Mouse (Mus musculus) spleen, embryonic (tissue): ENCODE data around the gene Cnot10.

Source experiments
- CTCF ChIA-PET: fragments of 350-600 bp; sonication (Branson Sonifier 250); formaldehyde crosslinking; loops from one replicate; lab custom pipeline; 2022; lab: Charles Lee

The Cnot10 gene

DNA sequence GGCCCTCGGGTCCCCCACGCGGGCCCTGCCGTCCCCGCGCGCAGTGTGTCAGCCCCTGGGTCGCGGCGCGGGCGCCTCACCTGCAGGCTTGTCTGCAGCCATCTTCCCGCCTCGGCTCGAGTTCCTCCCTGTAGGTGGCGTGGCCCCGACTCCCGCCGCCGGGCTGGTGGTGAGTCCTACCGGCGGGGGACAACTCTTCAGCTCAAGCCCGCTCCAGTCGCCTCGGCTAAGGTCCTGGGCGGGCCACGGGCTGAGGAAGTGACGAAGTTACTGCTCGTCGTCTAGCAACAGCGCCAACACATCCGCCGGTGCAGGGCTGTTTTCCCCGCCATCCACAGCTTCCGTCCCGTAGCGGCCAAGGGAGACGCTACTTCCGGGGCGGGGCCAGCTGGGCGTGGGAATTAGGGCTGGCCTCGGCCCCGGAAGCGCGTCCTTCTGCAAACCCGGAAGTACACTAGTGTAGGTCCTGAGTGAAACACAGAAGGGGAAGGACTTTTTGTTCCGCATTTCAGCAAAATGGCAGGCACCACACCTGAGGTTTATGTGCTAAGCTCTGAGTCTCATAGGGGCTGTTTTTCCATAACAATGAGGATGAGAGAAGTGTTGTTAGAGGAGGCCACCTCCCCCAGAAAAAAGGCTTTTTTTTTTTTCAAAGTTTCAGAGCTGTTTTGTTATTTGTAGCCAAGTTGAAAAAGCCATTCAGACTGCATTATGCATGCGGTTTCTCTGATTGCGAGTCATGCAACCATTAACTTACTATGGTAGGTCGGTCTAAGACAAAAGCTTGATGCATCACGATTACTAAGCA lies at the start of gene Cnot10:
Gene Cnot10, minus strand, starts transcription at position 346 of the 808 bp plus-strand sequence.
- CTCF ChIA-PET = no interaction called here

DNA sequence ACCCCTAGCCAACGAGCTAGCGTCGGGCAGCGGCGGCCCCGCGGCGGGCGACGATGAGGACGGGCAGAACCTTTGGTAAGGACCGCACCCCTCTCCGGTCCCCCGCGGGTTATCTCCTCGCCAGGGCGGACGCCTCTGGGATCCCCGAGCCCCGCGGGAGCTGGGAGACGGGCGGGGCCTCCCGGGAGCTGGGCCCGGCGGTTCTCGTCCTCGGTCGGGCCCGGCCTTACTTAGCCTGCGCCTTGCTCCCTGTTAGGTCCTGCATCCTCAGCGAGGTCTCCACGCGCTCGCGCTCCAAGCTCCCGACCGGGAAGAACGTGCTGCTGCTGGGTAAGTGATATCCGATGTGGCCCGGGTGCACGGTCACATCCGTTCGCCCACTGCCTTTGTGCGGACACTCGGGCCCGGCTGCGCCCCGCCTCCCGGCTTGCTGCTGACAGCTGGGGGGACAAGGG lies 49.0 kb upstream of the Cnot10 start:
- CTCF ChIA-PET = interaction anchor here (0.6 kb wide), 1 partner anchor 219 kb away, joined by 12 read pairs; no protein-coding TSS in a partner anchor

DNA sequence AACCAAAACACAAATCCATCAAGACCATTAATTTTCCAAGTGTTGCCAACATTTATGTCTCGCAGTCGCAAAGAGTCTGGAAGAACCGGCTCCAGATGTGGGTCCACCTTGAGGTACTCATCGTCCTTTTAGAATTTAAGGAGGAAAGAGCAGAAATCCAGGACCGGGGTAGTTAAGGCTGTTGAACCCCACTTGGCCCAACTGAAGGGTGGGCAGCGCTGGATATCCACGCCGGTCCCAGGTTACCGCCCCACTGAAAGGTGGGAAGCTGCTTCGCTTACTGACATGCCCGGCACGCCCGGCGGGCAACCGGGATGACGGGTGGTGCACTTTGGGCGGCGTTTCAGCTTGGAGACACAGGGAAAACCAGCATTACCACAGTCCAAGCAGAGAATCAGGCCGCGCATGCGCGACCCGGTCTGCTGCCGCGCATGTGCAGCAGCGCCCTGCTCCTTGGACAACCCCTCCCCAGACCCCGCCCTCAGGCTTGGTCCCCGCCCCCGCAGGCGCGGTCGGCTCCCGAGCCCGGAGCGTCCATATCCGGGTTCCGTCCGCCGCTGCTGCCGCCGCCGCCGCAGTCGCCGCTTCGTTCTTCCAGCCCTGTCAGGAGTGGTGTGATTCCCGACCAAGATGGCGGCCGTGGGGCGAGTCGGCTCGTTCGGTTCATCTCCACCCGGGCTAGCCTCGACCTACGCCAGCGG lies 48.4 kb upstream of the Cnot10 start, which contains the start of gene Dync1li1:
Gene Dync1li1, plus strand, starts transcription at position 539 of the 701 bp plus-strand sequence.
- CTCF ChIA-PET = no interaction called here

DNA sequence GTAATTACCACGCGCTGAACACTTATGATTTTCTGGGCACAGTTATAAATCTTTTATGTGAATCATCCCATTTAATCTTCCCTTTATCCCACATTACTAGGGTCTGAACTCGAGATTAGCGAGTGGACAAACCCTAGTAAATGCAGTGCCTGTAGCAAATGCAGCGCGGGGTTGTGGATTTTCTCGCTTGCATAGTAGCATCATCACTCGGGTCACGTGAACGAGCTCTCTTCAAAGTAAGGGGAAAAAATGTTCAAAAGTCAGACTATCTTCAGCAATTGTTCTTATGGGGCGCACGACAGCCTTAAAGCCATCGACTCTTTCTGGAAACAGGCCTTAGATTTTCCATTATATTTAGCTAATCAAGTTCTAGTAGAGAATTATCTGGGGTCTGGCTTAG lies 47.7 kb upstream of the Cnot10 start:
- CTCF ChIA-PET = no interaction called here

DNA sequence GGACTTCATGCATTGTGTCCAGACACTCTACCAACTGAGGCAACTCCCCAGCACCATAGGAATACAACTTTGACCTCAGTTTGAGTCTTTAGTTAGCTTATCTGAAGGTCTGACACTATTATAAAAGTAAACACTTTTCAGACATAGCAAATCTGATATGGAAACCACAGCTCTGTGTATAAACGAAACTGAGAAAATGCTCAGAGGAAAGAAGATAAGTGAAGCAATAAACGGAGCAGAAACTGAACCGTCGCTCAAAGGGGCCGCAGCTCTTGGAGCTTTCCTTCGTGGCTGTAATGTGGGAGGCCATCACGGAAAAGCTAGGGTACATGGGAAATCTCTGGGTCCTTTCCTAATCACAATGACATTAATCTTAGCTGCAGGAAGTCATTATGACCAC lies 46.3 kb upstream of the Cnot10 start:
- CTCF ChIA-PET = interaction anchor here (0.6 kb wide), 1 partner anchor 32 kb away, joined by 8 read pairs; no protein-coding TSS in a partner anchor

DNA sequence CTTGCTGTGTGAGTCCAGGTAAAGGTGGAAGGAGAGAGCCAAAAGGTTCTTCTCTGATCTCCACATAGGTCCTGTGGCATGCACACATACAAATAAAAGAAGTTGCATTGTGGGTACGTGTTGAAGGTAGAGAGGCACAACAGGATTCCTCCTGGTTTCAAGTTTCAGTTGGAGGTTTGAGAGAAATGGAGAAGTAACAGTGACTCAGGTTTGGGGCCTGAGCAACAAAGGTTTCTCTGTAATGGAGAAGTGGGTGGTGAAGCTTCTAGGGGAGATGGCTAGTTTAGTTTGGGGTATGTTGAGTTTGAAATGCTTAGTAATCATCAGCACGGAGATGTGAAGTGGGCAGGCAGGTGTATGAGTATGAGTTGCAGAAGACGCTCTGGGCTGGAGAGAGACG lies 42.2 kb upstream of the Cnot10 start:
- CTCF ChIA-PET = no interaction called here

DNA sequence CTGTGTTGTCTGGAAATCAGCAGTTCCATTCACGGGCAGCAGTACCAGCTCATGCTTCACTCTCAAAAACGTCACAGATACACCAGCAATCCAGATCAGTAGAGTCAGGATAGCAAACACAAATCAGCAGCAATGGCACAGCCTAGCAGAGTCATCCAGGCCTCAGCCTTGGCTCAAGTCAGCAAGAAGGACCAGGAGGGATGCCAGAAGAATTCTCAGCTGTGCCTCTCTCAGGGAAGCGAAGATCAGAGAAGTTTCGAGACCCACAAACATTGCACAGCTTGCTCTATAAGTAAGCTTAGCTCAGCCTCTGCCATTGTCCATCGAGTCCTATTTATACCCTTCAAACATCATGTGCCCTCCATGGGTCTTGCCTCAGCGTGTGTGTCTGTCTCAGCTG lies 40.5 kb upstream of the Cnot10 start:
- CTCF ChIA-PET = interaction anchor here (0.6 kb wide), 1 partner anchor 283 kb away, joined by 4 read pairs; no protein-coding TSS in a partner anchor

DNA sequence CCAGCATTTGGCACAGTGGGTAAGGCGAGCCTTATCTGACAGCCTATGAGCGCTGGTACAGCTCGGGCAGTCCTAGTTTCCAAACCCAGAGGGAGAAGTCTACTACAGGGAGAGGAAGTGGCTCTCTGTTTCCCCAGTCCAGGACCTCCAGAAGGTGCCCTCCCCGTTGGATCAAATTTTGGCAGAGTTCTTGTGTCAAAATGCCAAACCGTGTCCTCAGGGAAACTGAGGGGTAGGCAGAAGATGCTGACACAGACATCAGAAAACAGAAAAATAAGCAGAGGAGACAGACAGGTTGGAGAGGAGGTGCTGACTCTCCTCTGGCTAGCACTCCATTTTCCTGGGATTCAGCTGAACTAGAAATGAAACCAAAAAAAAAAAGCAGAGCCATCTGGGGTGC lies 40.0 kb upstream of the Cnot10 start:
- CTCF ChIA-PET = interaction anchor here (0.6 kb wide), 1 partner anchor 283 kb away, joined by 4 read pairs; no protein-coding TSS in a partner anchor

DNA sequence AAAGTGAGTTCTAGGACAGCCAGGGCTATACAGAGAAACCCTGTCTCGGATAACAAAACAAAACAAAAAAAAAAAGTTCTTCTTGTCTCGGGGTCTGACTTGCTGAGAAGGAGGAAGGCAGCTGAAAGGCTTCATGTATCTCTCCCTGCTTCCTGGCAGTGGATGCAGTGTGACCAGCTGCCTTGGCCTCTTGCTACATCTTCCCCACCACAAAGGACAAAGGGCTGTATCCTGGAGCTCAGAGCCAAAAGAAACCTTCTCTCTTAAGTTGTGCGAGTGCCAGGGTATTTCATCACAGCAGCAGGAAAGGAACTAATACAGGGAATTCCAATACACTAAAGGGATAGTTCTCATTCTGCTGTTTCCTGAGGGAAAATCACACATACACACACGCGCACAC lies 38.6 kb upstream of the Cnot10 start:
- CTCF ChIA-PET = no interaction called here

DNA sequence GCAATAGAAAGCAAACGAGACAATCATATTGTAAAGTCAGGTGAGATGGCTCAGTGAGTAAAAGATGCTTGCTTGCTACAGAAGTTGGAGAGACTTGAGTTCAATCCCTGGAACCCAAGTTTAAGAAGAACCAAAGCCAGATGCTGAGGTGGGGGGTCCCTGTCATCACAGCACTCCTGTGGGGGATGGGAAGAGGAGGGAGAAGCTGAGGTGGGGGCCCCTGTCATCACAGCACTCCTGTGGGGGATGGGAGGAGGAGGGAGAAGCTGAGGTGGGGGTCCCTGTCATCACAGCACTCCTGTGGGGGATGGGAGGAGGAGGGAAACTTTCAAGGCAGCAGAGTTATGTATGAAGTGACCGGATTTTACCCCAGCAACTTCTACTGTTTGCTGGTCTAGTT lies 33.6 kb upstream of the Cnot10 start:
- CTCF ChIA-PET = no interaction called here

DNA sequence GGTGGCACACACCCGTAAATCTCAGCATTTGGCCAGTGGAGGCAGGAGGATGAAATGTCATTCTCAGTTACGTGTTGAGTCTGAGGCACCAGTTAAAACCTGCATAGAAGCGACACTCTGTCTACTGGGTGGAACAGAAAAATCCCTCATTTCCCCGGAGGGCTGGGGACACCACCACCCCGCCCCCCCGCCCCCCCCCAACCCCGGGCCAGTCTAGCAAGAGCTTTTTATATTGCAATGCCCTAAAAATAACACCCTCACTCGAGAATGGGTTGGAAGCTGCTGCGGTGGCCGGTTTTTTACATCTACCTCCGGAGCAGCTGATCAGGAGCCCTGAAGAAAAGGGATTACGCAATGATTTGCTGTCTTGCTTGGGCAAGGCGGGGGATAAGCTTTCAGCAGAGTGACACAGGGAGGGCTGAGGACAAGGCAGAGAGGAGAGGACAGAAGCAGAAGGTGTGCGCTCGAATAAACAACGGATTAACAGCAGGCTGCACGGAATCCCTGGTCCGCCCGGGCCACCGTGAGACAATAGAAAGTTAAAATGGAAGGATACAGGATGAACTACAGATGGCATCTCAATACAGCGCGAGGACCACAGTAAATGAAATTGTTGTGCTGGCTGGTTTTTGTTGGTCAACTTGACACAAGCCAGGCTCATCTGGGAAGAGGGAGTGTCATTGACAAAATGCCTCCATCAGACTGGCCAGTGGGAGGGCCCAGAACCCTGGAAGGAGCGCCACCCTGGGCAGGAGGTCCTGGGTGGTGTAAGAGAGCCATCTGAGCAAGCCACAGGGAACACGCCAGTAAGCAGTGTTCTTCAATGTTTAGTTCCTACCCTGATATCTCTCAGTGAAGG lies 32.9 kb upstream of the Cnot10 start:
- CTCF ChIA-PET = no interaction called here

DNA sequence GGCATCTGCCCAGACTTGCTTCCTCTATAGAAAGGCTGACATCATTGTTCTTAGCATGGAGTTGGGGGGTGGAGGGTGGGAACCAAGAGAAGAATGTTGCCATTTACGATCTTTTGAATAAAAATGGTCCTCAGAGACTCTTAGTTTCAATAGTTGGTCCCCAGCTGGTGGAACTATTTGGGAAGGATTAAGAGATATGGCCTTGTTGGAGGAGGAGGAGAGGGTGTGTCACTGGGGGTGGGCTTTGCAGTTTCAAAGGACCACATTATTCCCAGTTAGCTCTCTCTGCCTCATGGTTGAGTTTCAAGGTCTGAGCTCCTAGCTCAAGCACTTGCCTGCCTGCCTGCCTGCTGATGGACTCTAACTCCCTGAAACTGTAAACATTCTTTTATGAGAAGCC lies 32.0 kb upstream of the Cnot10 start:
- CTCF ChIA-PET = interaction anchor here (0.7 kb wide), 2 partner anchors 26 to 228 kb away, joined by 3 to 4 read pairs; no protein-coding TSS in a partner anchor

DNA sequence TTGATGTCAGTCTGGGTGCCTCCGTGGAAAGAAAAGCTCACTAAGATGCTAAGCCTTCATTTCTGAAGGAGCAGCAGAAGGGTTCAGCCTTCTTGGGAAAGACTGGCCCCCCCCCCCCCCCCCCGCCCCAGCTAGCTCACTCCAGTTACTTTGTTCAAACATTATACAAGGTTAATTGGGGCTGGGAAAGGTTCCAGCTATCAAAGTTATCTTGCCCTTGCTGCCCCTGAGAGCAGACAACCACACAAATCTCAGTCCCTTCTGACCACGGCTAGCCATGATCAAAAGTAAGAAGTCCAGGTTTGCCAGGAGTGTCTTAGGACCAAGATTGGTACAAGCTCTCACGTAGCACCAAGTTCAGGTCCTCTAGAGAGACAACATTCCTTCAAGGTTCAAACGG lies 29.0 kb upstream of the Cnot10 start:
- CTCF ChIA-PET = no interaction called here

DNA sequence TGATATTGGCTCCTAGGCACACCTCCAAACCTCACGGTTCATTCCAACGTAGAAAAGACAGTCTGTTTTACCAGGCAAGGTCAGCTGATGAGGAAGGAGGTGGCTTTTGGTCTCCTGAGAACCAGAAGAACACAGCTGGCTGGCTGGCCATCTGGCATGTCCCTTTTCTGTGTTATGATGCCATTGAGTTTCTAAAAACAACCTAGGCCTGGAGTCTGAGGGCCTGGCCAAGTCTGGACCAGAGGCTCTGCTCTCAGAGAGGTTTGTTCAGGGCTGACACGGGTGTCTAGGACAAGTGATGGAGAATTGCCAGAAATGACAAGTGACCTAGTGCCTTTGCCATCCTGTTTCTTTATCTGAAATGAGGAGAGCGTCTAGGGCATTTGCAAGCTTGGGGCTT lies 28.1 kb upstream of the Cnot10 start:
- CTCF ChIA-PET = no interaction called here

DNA sequence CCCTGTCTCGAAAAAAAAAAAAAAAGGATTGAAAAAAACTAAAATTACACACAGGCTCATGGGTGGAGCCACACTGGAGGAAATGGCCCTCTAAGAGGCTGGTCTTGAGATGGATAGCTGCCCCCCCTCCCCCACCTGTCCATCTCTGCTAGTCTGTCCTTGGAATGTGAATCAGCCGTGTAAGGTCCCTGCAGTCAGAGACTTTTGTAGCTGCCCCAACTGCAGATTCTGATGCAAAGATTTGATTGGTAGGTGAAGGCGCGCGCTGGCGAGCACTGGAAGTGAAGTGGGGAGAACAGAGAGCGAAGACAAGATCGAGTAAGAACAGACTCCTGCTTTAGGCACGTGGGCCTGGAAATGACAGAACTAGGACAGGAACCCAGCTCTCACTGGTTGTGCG lies 26.9 kb upstream of the Cnot10 start:
- CTCF ChIA-PET = no interaction called here

DNA sequence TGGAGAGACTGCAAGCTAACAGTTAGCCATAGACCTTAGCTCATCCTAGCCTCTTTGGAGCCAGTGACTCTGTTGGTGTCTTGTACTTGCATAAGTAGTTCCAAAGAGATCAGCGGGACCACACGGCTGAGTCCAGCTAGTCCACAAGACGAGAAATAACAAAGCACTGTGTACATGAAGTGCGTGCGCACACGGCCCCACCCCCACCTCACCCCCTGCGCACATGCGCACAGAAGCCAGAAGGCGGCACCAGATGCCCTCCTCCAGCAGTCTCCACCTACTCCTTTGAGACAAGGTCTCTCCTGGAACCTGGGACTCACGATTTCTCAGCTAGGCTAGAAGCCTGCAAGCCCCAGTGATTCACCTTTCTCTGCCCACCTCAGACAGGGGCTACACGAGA lies 23.8 kb upstream of the Cnot10 start:
- CTCF ChIA-PET = no interaction called here

DNA sequence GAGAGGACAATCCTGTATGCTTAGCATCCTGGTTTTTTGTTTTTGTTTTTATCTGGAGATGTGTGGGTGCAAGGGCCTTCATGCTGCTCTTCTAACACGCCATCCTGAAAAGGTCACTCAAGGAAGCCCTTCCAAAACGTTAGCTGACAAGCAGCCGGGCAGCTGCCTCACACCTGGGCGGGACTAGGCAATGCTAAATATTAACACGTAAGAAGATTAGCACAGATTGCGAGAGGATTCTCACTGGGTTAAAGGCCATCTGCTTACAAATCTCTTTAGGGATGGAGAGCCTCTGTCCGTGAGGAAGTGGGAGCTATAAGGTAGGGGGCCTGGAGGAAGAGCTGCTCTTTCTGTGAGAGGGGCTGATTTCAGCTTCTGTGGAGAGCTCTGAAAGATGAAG lies 22.0 kb upstream of the Cnot10 start:
- CTCF ChIA-PET = no interaction called here

DNA sequence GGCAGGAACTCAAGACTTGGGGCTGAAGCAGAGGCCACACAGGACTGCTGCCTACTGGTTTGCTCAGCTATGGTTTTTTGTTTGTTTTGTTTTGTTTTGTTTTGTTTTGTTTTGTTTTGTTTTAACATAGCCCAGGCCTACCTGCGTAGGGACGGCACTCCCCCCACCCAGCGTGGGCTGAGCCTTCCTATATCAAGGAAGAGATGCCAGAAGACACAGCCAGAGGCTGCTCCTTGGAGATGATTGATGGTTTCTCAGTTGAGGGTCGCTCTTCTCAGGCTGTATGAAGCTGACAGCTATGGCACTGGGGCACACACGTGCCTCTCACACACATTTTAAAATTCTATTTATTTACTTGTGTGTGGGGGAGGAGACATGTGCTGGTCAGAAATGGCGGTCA lies 21.0 kb upstream of the Cnot10 start:
- CTCF ChIA-PET = no interaction called here

DNA sequence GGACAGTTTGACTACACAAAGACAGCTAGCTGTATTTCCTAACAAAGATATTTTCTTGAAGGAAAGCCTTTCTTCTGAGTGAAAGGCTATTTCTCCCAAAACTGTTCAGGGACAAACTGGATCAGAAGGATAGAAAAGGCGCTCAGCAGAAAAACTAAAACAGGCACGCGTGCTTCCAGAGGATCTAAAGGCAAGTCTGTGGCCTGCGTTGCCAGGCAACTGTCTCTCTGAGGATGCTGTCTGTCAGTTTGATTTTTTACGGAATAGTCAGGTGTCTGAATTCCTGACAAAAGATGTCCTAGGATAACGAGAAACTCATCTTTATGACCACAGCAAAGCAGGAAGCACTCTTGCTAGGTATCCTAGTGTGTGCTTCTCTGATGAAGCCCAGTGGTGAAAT lies 20.5 kb upstream of the Cnot10 start:
- CTCF ChIA-PET = no interaction called here

DNA sequence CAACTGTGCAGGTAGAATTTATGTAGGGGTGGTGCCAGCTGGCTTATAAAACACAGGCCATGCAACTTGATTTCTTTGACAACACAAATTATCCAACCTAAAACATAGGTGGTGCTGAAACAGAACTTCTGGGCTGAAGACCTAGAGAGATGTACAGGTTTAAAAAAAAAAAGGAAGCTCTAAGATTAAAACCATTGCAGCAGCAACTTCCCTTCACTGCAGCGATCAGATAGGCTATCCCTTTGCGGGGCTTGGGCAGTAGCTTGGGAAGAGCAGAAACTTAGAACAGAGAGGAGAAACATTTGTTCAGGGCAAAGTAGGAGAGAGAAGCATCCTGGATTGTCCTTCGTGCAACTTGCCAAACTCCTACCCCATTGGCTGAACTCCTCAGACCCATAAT lies 16.7 kb upstream of the Cnot10 start:
- CTCF ChIA-PET = no interaction called here

DNA sequence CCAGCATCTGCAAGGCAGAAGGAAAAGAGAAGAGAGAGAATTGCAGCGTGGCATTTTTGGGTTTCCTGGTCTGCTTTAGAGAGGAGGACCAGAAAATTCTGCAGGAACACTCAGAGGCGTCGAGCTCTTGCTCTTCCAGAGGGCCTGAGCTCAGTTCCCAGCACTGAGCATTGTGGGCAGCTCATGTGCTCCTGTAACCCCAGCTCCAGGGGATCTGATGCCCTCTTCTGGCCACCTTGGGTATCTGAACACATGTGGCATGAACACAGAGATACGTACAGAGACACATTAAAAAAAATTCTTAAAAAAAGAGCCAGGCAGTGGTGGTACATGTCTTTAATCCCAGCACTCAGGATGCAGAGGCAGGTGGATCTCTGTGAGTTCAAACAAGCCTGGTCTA lies 15.4 kb upstream of the Cnot10 start:
- CTCF ChIA-PET = no interaction called here
